Mouse (Mus musculus): ENCODE results near the gene Gm340.

Gm340 gene

GRCm38 (mm10) chr19:41613325-41614087, 31.3 kb downstream of the Gm340 start:
- DNase-seq (ENCODE audit: low read depth, low spot score): no peak

- no peak for DNase-seq (ENCODE audit: low read depth, low spot score)
These were observed 33.5 kb downstream of the Gm340 start for GRCm38 (mm10) chr19:41615606-41616224.

- no peak for DNase-seq (ENCODE audit: low read depth, low spot score)
These were observed 34.1 kb downstream of the Gm340 start for GRCm38 (mm10) chr19:41616274-41616673.

- no peak for DNase-seq (ENCODE audit: low read depth, low spot score)
These were observed 34.9 kb downstream of the Gm340 start for GRCm38 (mm10) chr19:41617102-41617501.

- DNase-seq (ENCODE audit: low read depth, low spot score): no peak
These were observed 36.0 kb downstream of the Gm340 start for GRCm38 (mm10) chr19:41618153-41618657.

- no peak for DNase-seq (ENCODE audit: low read depth, low spot score)
These were observed 36.7 kb downstream of the Gm340 start for GRCm38 (mm10) chr19:41618771-41619385.

DNA sequence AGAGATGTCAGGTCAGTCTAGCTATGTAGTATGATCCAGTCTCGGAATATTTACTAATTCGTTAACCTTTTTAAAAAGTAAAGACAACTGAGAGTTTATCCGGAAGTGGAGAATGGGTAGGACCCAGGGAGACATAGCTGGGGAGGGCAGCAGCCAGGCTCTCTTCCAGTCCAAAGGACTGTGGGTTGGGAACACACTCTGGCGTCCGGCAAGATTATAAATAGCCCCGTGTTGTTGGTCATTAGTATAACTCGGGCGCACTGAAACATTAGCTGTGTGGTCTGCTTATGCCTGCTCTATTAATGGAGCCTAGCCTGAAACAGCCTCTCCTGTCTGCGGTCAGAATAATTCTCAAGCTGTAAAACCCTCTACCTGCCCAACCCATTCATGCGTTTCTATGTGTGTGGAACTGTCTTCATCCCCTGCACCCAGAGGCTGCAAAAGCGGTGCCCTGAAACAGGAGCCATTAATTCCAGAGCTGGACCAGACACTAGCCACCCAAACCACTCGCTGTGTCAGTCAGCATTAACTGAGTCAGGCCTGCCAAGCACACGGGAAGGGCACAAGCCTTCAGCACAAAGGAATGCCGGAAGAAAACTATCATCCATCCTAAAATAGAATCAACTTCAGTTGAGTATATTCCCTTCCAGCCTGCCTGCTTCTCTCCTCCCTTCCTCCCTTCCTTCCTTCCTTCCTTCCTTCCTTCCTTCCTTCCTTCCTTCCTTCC, 38.4 kb downstream of the Gm340 start:
- no peak for DNase-seq (ENCODE audit: low read depth, low spot score)

DNA sequence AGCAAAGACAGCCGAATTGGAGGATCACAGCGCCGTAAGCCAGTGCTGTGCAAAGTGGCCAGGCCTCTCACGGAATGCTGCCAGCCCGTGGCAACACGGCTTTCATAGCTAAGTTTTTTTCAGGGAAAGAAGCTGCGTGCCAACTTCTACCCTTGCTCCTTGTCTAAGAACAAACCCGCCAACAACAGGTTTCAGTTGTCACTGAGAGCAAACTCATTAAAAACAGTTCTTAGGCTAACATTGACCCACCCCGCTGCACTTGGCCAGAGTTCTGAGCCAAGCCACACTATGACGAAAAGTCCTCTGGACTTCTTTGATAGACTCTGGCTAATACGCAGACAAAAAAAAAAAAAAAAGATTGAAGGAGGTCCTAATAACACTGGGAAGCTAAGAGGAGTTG, 46.8 kb downstream of the Gm340 start:
- no peak for DNase-seq (ENCODE audit: low read depth, low spot score)

- DNase-seq (ENCODE audit: low read depth, low spot score): peak; percentile 39
These were observed 47.4 kb downstream of the Gm340 start for GRCm38 (mm10) chr19:41629532-41629931.

DNA sequence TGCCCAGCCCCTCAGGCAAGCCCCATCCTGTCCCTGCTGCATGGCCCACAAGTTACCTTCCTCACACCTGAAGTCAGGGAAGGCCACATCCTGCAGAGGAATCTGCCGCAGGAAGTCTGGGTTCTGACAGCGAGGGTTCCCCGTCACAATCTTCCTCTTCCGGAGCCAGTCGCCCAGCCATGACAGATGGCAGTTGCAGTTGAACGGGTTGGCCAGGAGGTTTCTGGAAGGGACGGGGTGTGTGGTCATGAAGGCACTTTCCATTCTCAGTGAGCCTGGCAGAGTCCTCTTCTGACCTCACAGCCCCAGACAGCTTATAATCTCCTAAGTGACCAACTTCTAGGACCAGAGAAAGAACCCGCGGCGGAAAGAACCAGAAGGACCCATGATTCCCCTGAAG, 51.9 kb downstream of the Gm340 start:
- no peak for DNase-seq (ENCODE audit: low read depth, low spot score)

GRCm38 (mm10) chr19:41634999-41635398, 52.8 kb downstream of the Gm340 start:
- DNase-seq (ENCODE audit: low read depth, low spot score): no peak
